Mouse (Mus musculus) mesoderm, embryonic 11.5 days (tissue): Measurements from ENCODE around the gene Pitpnb.

Experiments
- DNase-seq: peaks from one replicate; pipeline ENCODE4 v3.0.0-alpha.2; 2012; ENCODE audit warnings: low read depth, low spot score

The Pitpnb gene

DNA sequence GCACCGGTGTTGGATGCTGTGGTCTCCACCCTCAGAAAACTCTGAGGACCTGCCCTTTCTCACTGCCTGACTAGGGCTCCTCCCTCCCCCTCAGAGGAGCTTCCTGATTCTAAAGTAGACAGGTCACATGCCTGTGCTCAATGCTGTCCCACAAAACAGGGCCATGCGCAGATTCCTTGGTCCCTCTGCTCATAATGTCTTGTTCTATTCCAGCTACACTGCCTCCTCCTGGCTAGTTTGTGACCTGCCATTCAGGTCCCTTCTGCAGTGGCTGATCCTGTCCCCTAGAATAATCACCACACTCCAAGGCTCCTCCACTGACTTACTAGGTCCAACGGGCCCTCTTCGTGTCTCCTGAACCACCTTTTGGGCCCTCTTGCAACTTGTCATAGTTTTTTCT, 65.6 kb downstream of the Pitpnb start:
- no peak for DNase-seq

DNA sequence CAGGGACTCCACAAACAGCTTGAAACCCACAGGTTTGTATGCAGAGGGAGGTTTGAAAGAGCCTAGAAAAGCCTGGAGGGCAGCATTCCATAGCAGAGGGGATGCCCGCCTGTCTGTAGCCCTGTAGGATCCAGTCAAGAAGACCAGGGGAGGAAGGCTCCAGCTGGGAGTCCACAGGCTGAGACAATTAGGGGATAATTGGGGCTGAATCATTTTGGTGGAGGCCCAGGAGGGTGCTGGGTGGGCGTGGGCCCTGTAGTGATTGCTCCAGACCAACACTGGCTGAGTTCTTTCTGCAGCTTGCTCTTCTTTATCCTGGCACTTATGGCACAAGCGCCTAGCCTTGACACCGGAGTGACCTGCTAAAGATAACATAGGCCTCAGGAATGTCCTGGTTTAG, 67.9 kb downstream of the Pitpnb start:
- no peak for DNase-seq

DNA sequence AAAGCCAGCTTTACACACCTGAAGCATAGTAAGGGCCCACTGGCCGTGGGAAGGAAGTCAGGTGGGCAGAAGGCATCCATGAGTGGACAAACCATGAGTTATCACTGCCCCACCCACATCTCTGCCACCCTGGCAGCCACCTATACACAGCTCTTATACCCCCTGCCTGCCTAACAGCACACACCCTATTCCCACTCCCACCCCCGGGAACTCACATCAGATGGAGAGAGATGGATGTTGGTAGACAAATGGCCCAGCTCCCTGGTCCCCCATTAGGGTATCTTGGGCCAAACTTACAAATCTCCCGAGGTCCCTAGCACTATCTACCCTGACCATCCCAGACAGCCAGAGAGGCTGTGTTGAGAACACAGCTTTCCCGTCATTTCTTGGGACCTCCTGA, 68.7 kb downstream of the Pitpnb start:
- DNase-seq, result no peak

DNA sequence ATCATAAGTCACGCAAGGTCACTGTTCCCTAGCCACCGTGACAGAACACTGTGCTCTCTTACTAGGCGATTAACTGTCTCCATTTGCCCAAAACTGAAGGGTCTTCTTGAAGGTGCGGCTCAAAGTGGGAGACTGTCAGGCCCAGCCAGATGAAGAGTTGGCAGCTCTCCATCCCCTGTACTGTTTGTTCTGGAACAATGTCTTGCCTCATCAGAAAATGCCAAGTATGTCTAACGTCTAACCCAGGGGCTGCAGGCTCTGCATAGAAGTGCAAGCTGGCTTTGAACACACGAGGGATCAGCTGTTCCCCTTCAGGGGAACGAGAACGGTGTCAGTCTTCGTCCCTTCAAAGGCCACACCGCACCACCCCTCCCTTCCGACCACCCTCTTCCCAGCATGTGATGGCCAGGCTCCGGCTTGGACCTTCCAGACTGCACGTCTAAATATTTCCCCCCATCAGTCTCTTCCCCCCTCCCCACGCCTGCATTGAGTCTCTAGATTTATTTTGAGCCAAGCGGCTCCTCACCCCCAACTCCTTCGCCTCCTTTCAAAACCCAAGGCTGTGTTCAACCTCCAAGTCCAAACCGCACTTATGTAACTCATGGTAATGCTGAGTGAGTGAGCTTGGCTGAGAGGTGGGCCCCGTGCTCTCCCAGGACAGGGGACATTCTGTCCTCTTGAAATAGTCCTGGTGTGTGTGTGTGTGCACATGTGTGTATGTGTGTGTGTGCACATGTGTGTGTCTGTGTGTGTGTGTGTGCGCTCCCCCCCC, 71.5 kb downstream of the Pitpnb start:
- no peak for DNase-seq

DNA sequence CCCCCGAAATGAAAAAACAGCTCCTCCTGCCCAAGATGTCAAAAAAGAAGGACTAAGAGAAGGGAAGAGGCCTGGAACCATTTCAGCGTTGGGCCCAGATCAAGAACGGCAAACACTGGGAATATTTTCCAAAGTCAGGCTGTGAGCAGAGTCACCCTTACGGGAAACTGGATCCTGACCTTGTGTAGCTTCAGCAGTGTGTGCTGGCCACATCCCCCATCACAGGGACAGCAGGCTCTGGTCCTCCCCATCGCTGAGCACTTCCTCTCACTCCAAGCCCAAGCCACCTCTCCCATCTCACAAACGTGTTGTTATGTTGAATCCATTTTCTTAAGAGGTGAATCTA, 72.1 kb downstream of the Pitpnb start:
- DNase-seq, result no peak

DNA sequence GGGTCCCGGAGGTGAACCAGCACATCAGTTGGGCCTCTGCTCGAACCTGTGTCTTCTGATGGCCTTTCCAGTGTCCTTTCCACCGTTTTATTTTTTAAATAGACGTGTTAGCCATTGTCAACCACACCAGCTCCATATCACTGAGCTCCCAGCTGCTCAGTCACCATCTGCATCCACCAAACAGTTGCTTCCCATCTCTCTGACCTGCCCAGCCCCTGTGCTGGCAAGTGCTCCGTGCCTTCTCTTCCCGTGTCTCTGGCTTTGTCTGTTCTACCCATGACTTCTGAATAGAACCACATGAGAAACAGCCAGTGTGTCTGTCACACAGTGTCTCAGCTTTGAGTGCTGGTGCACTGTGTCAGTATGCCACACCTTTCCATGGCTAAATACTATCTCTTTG, 74.2 kb downstream of the Pitpnb start:
- no peak for DNase-seq

DNA sequence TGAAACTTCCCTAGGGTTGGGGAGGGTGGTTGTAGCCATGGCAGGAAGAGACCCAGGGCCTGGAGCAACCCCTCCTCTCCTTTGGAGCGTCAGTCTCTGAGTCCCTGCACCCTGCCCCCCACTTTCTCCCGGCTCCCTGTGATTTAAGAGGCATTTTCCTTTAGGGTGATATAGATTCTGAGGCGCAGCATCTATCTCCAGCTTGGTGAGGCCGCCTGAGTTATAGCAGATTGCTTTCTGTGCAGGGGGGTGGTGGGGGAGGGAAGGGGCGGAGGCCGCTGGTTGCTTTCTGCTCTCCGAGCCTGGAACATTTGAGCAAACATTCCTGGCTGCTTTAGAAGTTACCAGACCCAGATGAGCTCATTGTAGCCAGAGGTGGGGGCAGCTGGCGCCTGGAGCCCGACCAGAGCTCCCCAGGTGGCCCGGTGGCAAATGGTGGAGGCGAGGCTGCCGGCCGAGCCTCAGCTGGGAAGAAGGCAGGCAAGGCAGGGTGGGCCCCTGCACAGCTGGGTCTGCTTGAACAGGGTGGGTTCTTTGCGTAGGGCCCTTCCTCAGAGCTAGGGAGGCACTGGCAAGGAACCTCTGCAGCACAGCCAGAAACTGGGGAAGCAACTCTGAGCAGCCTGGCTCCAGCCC, 78.0 kb downstream of the Pitpnb start:
- peak; percentile 68 for DNase-seq

DNA sequence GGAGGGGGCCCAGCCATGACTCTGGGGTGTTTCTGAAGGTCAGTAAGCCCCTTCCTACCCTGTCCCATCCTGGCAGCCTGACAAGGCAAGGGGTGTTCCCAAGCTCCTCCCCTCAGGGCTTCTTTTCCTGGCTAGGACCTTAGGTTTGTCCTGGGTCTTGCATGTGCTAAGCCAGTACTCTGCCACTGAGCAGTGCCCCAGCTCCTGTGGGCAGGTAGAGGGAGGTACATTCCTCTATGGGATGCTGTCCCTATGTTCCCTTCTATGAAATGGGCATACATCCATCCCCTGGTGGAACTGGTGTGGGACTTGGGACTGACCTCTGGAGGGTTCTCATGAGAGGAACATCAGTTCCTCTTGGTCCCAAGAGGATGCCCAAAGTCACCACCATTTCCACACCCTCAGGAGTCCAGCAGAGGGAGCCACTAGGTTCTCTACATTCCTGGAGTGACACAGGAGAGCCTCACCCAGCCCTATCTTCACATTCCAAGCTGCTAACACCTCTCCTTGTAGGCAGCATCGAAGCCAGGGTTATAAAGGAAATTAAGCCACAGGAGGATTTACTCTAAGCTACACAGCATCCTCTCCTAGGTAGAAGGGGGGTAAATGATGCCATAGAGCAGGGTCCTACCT, 79.0 kb downstream of the Pitpnb start:
- DNase-seq, result no peak

DNA sequence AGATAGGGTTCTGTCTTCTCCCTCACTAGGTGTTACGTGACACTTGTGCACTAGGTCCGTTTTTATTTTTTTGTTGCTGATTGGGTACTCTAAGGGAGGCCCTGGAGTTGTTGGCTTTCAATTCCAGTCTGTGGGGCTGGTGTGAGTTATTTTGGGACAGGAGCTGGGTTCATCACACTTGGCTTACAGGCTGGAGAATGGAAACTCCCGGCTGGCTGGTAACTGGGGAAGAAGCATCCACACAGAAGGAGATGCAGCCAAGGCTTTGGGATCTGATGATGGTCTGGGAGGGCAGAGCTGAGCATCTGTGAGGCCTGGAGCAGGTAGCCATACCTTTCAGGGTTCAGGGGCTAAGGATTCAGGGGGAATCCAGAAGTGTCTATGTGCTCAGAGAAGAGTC, 80.1 kb downstream of the Pitpnb start:
- DNase-seq, result no peak

DNA sequence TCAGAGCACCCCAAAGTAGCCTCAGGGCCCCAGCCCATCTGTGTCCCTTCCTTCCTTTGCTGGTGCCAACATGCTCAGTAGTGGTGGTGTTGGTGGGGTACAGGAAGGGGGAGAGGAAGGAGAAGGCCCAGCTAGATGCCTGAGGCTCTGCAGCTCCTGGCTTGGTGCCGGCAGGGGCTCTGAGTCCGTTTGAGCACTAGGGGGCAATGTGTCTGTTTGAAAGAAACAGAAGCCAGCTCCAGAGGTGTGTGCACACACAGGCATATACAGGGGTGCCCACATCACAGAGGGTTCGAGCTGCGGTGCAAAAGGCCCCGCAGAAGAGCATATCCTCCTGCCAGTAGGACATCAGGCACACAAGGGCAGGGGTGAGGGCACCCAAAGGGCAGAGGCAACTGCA, 83.6 kb downstream of the Pitpnb start:
- DNase-seq, result peak; percentile 74

DNA sequence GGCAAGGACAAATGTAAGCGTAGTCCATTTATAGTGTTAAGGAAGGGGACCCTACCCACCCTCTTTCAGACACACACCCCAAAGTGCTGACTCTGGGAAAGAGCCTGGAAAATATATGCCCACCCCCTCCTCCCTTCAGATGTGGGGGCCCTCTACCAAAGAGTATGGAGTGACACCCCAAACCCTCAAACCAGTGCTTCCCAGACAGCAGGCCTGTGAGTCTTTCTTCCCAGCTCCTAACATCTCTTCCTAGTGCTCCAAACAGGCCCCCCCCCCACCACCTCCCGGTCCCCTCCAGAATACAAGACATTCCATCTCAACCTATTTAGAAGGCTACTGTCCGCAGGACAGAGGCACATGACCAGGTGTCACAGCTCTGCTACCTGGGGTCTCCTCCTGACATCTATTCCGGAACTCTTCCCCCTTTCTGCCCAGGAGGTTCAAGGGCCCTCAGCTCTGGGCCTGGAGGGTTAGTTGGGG, 84.2 kb downstream of the Pitpnb start:
- DNase-seq, result no peak

DNA sequence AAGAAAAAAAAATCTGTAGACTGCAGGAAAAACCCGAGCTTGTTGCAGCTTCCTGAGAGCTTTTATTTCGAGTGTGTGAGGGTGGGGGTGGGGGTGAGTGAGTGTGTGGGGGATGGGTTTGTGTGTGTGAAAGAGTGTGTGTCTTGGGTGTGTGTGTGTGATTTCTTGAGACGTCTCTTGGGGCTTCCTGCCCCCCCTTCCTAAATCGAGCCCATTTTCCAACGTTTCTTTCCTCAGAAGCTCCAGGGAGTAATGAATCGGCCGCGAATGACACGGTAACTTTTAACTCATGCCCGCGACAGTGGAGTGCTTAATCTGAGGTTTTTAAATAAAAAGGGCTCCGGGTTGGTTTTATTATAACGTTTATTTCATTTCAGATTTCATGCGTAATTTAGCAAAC, 85.0 kb downstream of the Pitpnb start:
- DNase-seq, result no peak

DNA sequence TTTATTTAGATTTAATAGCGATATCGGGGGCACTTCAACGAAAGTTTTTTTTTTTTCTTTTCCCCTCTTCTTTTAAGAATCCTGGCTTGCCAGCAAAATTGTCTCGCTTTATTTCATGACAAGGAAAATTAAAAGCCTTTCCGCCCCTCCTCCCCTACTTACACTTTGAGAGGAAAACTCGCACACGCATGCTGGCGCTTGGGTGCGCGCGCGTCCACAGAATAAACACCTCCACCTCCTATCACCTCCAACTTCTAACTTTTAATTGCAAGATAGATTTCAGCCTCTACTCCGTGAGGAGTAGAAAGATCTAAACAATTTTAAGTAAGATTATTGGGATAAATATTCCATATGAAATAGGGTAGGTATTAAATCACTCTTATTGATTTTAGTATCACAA, 85.5 kb downstream of the Pitpnb start:
- DNase-seq, result no peak

DNA sequence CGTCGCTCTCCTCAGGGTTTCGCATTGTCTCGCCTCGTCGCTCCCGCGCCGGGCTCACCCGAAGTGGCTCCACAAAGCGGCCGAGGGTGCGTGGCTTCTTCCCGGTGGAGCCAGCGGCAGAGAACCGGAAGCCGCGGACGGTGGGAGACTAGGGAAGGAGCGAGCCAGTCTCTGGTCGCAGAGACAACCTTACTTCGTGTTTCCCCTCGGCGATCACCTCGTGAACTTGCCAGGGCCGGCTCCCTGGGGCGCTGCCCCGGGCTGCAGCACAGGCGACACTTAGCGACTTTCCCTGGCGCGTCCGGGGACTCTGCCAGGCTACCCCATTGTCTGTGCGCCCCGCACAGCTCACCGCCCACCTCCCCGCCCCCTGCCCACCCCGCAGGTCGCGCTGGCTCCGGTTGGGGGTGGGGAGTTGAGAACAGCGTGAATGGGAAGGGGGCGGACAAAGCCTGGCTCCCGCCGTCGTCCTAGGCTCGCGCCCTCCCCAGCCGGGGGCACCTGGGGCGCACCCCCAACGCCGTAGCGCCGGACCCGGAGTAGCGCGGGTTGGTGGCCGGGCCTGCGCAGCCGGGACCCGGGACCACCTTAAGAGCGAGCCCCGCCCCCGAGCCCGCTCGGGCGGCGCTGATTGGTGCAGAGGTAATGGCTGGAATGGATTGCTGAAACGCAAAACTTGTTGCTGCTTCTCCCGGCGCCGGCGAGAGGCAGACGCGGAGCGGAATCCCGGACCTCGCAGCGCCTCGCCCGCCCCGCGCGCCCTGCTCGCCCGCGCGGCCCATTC, 86.2 kb downstream of the Pitpnb start, which contains the start of gene Mn1:
Gene Mn1 (plus strand): TSS at position 772 of the 784 bp plus-strand sequence.
- peak; percentile 96 for DNase-seq

DNA sequence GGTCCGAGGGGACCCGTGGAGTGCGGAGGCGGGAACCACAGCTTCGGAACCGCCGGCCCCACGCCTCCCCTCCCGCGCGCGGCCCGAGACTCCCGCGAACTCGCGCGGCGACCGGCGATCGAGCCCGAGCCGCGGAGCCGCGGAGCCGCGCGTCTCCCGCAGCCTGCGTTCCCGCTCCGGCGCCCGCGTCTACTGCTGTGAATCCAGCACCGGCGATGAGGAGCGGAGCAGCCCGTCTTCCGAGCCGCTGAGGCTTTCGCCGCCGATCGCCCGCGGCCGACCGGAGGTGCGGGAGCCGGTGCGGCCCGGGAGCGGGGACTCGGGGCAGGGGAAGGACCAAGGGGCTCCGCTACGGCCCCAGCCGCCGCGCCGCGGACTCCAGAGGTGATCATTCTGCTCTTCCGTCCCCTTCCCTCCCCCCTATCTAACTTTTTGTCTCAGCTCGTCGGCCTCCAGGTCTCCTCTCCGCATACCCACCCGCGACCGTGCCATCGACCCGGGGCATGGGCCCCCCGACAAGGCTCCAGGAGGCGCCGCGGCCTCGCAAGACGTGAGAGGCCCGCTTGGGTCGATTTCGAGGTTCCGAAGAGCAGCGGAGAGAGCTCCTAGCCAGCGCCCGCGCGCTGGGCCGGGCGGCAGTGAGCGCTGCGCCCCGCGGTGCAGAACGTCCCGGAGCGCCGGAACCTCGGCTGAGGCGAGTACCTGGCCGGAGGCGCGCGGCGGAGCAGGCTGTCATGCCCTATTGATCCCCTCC, 87.0 kb downstream of the Pitpnb start:
- DNase-seq, result no peak

DNA sequence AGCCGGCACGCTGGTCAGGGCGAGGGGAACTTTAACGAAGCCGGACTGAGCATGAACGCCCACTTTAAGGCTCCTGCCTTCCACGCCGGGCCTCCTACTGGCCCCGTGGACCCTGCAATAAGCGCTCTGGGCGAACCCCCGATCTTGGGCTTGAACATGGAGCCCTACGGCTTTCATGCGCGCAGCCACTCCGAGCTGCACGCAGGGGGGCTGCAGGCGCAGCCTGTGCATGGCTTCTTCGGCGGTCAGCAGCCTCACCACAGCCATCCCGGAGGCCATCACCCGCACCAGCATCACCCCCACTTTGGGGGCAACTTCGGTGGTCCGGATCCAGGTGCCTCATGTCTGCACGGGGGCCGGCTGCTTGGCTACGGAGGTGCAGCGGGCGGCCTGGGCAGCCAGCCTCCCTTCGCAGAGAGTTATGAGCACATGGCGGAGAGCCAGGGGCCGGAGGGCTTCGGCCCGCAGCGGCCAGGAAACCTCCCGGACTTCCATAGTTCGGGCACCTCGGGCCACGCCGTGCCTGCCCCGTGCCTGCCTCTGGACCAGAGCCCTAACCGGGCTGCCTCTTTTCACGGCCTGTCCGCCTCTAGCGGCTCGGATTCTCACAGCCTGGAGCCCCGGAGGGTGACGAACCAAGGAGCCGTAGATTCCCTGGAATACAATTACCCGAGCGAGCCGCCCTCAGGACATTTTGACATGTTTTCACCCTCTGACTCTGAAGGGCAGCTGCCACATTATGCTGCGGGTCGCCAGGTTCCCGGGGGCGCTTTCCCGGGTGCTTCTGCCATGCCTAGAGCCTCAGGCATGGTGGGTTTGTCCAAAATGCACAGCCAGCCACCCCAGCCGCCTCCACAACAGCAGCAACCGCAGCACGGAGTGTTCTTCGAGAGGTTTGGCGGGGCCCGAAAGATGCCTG, 87.9 kb downstream of the Pitpnb start:
- DNase-seq, result no peak

DNA sequence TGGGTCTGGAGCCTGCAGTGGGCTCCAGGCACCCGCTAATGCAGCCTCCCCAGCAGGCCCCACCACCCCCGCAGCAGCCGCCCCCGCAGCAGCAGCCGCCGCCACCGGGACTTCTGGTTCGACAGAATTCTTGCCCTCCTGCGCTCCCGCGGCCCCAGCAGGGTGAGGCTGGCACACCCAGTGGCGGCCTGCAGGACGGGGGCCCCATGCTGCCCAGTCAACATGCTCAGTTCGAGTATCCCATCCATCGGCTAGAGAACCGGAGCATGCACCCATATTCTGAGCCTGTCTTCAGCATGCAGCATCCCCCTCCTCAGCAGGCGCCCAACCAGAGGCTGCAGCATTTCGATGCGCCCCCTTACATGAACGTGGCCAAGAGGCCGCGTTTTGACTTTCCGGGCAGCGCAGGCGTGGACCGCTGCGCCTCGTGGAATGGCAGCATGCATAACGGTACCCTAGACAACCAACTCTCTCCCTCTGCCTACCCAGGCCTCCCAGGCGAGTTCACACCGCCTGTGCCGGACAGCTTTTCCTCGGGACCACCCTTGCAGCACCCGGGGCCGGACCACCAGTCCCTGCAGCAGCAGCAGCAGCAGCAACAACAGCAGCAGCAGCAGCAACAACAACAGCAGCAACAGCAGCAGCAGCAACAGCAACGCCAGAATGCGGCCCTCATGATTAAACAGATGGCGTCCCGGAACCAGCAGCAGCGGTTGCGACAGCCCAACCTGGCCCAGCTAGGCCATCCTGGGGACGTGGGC, 88.7 kb downstream of the Pitpnb start:
- DNase-seq, result no peak

DNA sequence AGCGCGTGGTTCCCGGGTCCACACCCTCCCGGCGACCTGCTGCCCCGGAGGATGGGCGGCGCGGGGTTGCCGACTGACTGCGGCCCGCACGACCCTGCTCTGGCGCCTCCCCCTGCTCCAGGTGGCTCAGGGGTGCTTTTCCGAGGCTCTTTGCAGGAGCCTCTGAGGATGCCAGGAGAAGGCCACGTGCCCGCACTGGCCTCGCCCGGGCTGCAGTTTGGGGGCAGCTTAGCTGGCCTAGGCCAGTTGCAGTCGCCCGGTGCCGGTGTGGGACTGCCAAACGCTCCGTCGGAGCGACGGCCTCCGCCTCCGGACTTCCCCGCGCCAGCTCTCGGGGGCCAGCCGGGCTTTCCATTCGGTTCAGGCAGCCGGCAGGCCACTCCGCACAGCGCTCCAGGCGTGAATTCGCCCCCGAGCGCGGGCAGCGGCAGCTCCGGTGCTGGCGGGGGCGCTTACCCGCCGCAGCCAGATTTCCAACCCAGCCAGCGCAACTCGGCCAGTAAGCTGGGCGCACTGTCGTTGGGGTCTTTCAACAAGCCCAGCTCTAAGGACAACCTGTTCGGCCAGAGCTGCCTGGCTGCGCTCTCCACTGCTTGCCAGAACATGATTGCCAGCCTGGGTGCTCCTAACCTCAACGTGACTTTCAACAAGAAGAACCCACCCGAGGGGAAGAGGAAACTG, 89.6 kb downstream of the Pitpnb start:
- DNase-seq, result no peak

DNA sequence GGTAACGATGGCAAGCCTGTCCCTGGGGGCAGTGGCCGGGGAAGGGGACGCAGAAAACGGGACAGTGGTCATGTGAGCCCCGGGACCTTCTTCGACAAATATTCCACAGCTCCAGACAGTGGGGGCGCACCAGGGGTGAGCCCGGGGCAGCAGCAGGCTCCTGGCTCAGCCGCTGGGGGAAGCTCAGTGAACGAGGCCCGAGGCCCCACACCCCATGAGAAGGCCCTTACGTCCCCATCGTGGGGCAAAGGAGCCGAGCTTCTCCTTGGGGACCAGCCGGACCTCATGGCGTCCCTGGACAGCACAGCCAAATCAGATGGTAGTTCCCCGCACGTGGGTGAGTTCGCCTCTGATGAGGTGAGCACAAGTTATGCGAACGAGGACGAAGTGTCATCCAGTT, 90.3 kb downstream of the Pitpnb start:
- no peak for DNase-seq
